Mouse (Mus musculus) neural tube, embryonic 12.5 days (tissue): ENCODE data around the gene Ces1a. TPM values are rescaled to one million over a fixed set of nuclear protein-coding genes. Genes with fewer than 3 reads are reported as not detected.
A peak's percentile ranks its signal among the peaks of the same experiment; 100 is the strongest.

ENCODE experiments used
- ATAC-seq: fragments of 200-750 bp; cut with Nextera tagmentation; 2 replicates; pipeline ENCODE4 v1.8.0; 2017; ENCODE audit warnings: low read depth, mild to moderate bottlenecking, moderate TSS enrichment, moderate library complexity; ENCODE audit not compliant: low FRiP score
- H3K27ac ChIP-seq: fragments of 300-500 bp; sonication (generic); 2 replicates; pipeline ENCODE4 v1.5.1; 2016
- H3K27me3 ChIP-seq: fragments of 300-500 bp; sonication (generic); replicated peaks from 2 replicates; pipeline ENCODE4 v1.6.1; 2016; ENCODE audit warnings: mild to moderate bottlenecking
- H3K36me3 ChIP-seq: fragments of 300-500 bp; sonication (generic); 2 replicates; pipeline ENCODE4 v1.6.1; 2016; ENCODE audit warnings: mild to moderate bottlenecking
- H3K4me1 ChIP-seq: fragments of 300-500 bp; sonication (generic); 2 replicates; pipeline ENCODE4 v1.6.1; 2016
- H3K4me2 ChIP-seq: fragments of 300-500 bp; sonication (generic); replicated peaks from 2 replicates; pipeline ENCODE4 v1.6.1; 2016; ENCODE audit warnings: mild to moderate bottlenecking
- H3K4me3 ChIP-seq: fragments of 300-500 bp; sonication (generic); 2 replicates; pipeline ENCODE4 v1.5.1; 2016
- H3K9ac ChIP-seq: fragments of 300-500 bp; sonication (generic); 2 replicates; pipeline ENCODE4 v1.6.1; 2016; ENCODE audit warnings: mild to moderate bottlenecking
- H3K9me3 ChIP-seq: fragments of 300-500 bp; sonication (generic); 2 replicates; pipeline ENCODE4 v1.6.1; 2016; ENCODE audit warnings: mild to moderate bottlenecking
- WGBS: fragments of 180-500 bp; shearing (Covaris S2); methylation state at CpG from one replicate; pipeline ENCODE4 v1.1.7; 2016; 5-methylcytosine and 5-hydroxymethylcytosine counted together
- polyA plus RNA-seq: library from polyadenylated mRNA; unstranded; fragments of >200 nt; fragmentation: Nextera tagmentation; extraction: Ambion mirVana; gene quantifications from 2 replicates; pipeline ENCODE4 v1.2.1, GENCODE M21; 2016

The Ces1a gene
- polyA plus RNA-seq, 1 experiment from 2014 or later = not detected

DNA sequence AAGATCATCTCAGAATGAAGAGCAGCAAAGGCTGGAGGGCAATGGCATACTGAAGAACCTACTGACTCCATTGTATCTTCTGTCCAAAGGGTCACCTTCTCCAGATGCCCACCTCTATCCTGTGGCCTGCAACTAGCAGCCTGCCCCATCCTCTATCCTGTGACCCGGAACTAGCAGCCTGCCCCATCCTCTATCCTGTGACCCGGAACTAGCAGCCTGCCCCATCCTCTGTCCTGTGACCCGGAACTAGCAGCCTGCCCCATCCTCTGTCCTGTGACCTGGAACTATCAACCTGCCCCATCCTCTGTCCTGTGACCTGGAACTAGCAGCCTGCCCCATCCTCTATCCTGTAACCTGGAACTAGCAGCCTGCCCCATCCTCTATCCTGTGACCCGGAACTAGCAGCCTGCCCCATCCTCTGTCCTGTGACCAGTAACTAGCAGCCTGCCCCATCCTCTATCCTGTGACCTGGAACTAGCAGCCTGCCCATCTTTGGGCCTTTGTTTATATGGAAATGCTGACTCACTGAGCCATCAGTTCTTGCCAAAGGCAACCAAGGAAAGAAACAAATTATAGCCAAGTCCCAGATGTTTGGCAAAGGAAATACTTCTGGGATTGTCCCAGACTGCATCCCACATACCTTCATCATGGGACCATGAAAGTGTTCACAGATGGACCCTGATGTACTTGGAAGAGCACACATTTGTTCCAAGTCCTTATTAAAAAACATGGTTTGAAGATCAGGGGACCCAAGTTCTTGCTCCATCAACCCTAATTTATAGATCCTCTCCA, 7.0 kb downstream of the Ces1a start:
- Histone ChIP-seq H3K9ac (no peak overlapping the region), H3K27ac (no peak overlapping the region), H3K9me3 (no peaks in the 10 kb centered on the region), H3K4me3 (no peak overlapping the region), H3K4me2 (no peak overlapping the region), H3K36me3 (no peaks in the 10 kb centered on the region), H3K4me1 (no peaks in the 10 kb centered on the region), H3K27me3 (no peaks in the 10 kb centered on the region)
- ATAC-seq = no peak
- 89% methylated on average over 4 of the region's 4 CpGs for WGBS

- Histone ChIP-seq H3K4me2 (no peak overlapping the region), H3K9ac (no peak overlapping the region), H3K4me1 (no peaks in the 10 kb centered on the region), H3K9me3 (no peaks in the 10 kb centered on the region), H3K27ac (no peak overlapping the region), H3K4me3 (no peak overlapping the region), H3K36me3 (no peaks in the 10 kb centered on the region), H3K27me3 (no peaks in the 10 kb centered on the region)
- no peak for ATAC-seq
- WGBS = 84% methylated on average over 2 of the region's 2 CpGs
Measured at GRCm38 (mm10) chr8:93040256-93040655, 7.7 kb downstream of the Ces1a start.

- Histone ChIP-seq H3K4me3 (no peak overlapping the region), H3K27me3 (no peaks in the 10 kb centered on the region), H3K4me2 (no peak overlapping the region), H3K27ac (no peak overlapping the region), H3K9ac (no peak overlapping the region), H3K36me3 (no peaks in the 10 kb centered on the region), H3K4me1 (no peaks in the 10 kb centered on the region), H3K9me3 (no peaks in the 10 kb centered on the region)
- ATAC-seq = no peak
- WGBS = 5% methylated on average over 2 of the region's 2 CpGs
Measured at GRCm38 (mm10) chr8:93038831-93039230, 9.2 kb downstream of the Ces1a start.

- H3K4me3 ChIP-seq = no peak overlapping the region
- H3K9me3 ChIP-seq = no peaks in the 10 kb centered on the region
- ATAC-seq = no peak
- no peak overlapping the region for H3K27ac ChIP-seq
- no peaks in the 10 kb centered on the region for H3K36me3 ChIP-seq
- no peak overlapping the region for H3K4me2 ChIP-seq
- H3K27me3 ChIP-seq = no peaks in the 10 kb centered on the region
- 72% methylated on average over 2 of the region's 2 CpGs for WGBS
- no peak overlapping the region for H3K9ac ChIP-seq
- no peaks in the 10 kb centered on the region for H3K4me1 ChIP-seq
Measured at GRCm38 (mm10) chr8:93030664-93031063, 17.3 kb downstream of the Ces1a start.

DNA sequence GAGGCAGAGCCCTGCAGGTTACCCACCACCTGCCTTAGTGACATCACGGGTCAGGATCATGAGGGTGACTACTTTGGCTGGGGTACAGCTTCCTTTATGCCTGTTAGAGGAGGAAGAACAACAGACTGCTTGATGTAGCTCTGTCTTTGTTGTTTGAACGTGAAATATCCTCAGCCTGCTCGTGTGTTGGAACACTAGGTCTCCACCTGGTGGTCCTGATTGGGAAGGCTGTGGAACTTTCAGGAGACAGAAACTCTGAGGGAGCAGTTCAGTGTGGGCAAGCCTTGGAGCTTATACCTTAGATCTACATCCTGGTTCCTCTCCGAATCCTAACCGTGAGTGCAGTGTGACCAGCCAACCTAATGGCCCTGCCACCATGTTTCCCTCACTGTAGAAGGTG, 26.3 kb downstream of the Ces1a start:
- no peak for ATAC-seq
- no peak overlapping the region for H3K4me2 ChIP-seq
- no peaks in the 10 kb centered on the region for H3K9me3 ChIP-seq
- H3K4me3 ChIP-seq = no peak overlapping the region
- 79% methylated on average over 5 of the region's 5 CpGs for WGBS
- no peak overlapping the region for H3K27ac ChIP-seq
- H3K27me3 ChIP-seq = no peaks in the 10 kb centered on the region
- H3K9ac ChIP-seq = no peak overlapping the region
- H3K36me3 ChIP-seq = no peaks in the 10 kb centered on the region
- H3K4me1 ChIP-seq = no peaks in the 10 kb centered on the region

GRCm38 (mm10) chr8:93014300-93014699, 33.7 kb downstream of the Ces1a start:
- ATAC-seq = no peak
- no peaks in the 10 kb centered on the region for H3K4me1 ChIP-seq
- no peaks in the 10 kb centered on the region for H3K27me3 ChIP-seq
- H3K9ac ChIP-seq = no peak overlapping the region
- H3K9me3 ChIP-seq = no peaks in the 10 kb centered on the region
- H3K4me3 ChIP-seq = no peak overlapping the region
- no peaks in the 10 kb centered on the region for H3K36me3 ChIP-seq
- 89% methylated on average over 4 of the region's 4 CpGs for WGBS
- H3K27ac ChIP-seq = no peak overlapping the region
- H3K4me2 ChIP-seq = no peak overlapping the region

- no peak overlapping the region for H3K4me2 ChIP-seq
- no peaks in the 10 kb centered on the region for H3K27me3 ChIP-seq
- no peak for ATAC-seq
- H3K9ac ChIP-seq = no peak overlapping the region
- WGBS = 80% methylated on average over 6 of the region's 6 CpGs
- no peak overlapping the region for H3K27ac ChIP-seq
- H3K4me3 ChIP-seq = no peak overlapping the region
- no peaks in the 10 kb centered on the region for H3K9me3 ChIP-seq
- no peaks in the 10 kb centered on the region for H3K36me3 ChIP-seq
- no peaks in the 10 kb centered on the region for H3K4me1 ChIP-seq
Measured at GRCm38 (mm10) chr8:93012226-93012625, 35.8 kb downstream of the Ces1a start.

DNA sequence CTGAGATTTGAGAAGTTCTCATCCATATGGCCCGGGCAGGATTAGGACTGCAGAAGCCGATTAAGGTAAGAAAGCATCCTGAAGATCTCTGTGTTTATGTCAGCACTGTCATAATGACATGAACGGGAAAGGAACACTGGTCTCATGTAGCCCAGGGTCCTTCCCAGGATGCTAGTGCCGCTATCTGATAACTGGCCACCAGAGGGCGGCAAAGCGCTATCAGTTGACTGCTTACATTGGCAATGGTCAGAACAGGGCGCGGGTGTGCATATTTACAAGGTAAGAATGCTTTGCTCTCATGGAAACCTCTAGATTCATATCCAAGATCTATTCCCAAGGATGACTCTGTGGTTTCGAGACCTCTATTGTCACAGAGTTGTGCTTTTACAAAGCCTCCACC, 36.6 kb downstream of the Ces1a start:
- H3K27me3 ChIP-seq = no peaks in the 10 kb centered on the region
- H3K9me3 ChIP-seq = no peaks in the 10 kb centered on the region
- 13% methylated on average over 9 of the region's 9 CpGs for WGBS
- H3K36me3 ChIP-seq = no peaks in the 10 kb centered on the region
- peak; percentile 76 for ATAC-seq
- no peak overlapping the region for H3K9ac ChIP-seq
- no peak overlapping the region for H3K4me3 ChIP-seq
- no peaks in the 10 kb centered on the region for H3K4me1 ChIP-seq
- no peak overlapping the region for H3K4me2 ChIP-seq
- H3K27ac ChIP-seq = no peak overlapping the region

- Histone ChIP-seq H3K27me3 (no peaks in the 10 kb centered on the region), H3K27ac (no peak overlapping the region), H3K4me1 (no peaks in the 10 kb centered on the region), H3K9ac (no peak overlapping the region), H3K4me2 (no peak overlapping the region), H3K4me3 (no peak overlapping the region), H3K36me3 (no peaks in the 10 kb centered on the region), H3K9me3 (no peaks in the 10 kb centered on the region)
- WGBS = 27% methylated on average over 5 of the region's 5 CpGs
- no peak for ATAC-seq
Measured at GRCm38 (mm10) chr8:93010286-93010685, 37.7 kb downstream of the Ces1a start.

- no peak for ATAC-seq
- Histone ChIP-seq H3K9me3 (no peaks in the 10 kb centered on the region), H3K4me2 (no peak overlapping the region), H3K27me3 (no peaks in the 10 kb centered on the region), H3K9ac (no peak overlapping the region), H3K27ac (no peak overlapping the region), H3K4me1 (no peaks in the 10 kb centered on the region), H3K36me3 (no peaks in the 10 kb centered on the region), H3K4me3 (no peak overlapping the region)
- 53% methylated on average over 2 of the region's 2 CpGs for WGBS
Measured at GRCm38 (mm10) chr8:92998600-92998999, 49.4 kb downstream of the Ces1a start.

GRCm38 (mm10) chr8:92996840-92997239, 51.2 kb downstream of the Ces1a start:
- WGBS = 33% methylated on average over 5 of the region's 5 CpGs
- H3K9ac ChIP-seq = no peak overlapping the region
- H3K27me3 ChIP-seq = no peaks in the 10 kb centered on the region
- H3K4me3 ChIP-seq = no peak overlapping the region
- ATAC-seq = no peak
- H3K4me1 ChIP-seq = no peaks in the 10 kb centered on the region
- no peaks in the 10 kb centered on the region for H3K36me3 ChIP-seq
- no peaks in the 10 kb centered on the region for H3K9me3 ChIP-seq
- no peak overlapping the region for H3K4me2 ChIP-seq
- no peak overlapping the region for H3K27ac ChIP-seq

GRCm38 (mm10) chr8:92984376-92984775, 63.6 kb downstream of the Ces1a start:
- H3K9me3 ChIP-seq = no peaks in the 10 kb centered on the region
- H3K27me3 ChIP-seq = no peaks in the 10 kb centered on the region
- no peak overlapping the region for H3K4me2 ChIP-seq
- H3K27ac ChIP-seq = no peak overlapping the region
- 71% methylated on average over 2 of the region's 2 CpGs for WGBS
- no peaks in the 10 kb centered on the region for H3K4me1 ChIP-seq
- no peak overlapping the region for H3K4me3 ChIP-seq
- no peak for ATAC-seq
- no peak overlapping the region for H3K9ac ChIP-seq
- no peaks in the 10 kb centered on the region for H3K36me3 ChIP-seq

DNA sequence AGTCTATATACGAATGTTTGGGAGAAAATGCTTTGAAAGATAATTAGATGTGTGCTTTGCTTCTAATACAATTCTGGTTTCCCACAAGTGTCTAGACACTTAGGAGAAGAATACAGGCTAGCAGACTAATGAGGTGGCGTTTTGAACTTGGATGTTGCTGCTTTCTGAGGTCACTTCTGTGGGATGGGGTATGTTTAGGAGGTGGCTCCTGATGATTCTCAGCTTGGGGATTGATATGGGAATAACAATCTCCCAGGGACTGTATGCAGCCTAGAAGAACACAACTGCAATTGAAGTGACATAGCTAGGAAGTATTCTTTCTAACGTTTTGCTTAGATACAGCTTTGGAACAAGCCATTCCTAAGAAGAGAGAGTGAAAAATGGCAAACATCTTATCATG, 65.5 kb downstream of the Ces1a start:
- 84% methylated on average over 3 of the region's 3 CpGs for WGBS
- Histone ChIP-seq H3K4me3 (no peak overlapping the region), H3K4me1 (no peaks in the 10 kb centered on the region), H3K4me2 (no peak overlapping the region), H3K27me3 (no peaks in the 10 kb centered on the region), H3K9ac (no peak overlapping the region), H3K36me3 (no peaks in the 10 kb centered on the region), H3K9me3 (no peaks in the 10 kb centered on the region), H3K27ac (no peak overlapping the region)
- ATAC-seq = no peak
